Mouse (Mus musculus): ENCODE results near the gene Irx4.

DNA sequence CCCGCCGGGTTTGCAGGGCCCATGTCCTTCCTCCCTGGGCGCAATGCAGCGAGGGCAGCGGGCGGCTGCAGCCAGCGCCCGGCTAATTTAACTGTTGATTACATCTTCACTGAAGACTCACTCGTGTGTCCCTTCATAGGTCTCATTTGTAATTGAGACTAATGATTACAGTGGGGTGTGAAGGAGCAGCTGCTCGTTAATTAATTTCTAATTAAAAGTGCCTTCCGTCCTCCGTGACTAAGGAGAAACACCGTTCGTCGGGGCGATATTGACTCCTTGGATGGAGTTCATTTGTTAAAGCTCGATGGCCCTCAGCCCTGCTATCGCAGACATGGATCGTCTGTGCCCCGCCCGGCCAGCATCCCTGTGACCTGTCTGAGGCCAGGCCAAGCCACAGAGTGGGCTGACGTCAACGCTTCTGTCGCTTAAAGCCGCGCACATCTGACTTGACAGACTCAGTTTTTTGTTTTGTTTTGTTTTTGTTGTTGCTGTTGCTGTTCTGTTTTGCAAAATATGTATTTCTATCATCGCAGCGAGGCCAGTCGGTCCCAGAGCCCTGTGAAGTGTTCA lies 4.0 kb downstream of the Irx4 start:
- TF ChIP-seq CTCF (IDR thresholded peaks at IDR 0.05; ENCODE audit: low read depth), result no peak
- TF ChIP-seq EP300 (IDR thresholded peaks at IDR 0.05; ENCODE audit: low read depth), result no peak

Measured in liver, postnatal 0 days (tissue).